Mouse (Mus musculus): Measurements from ENCODE around the gene Rab3il1. TPM values are rescaled to one million over a fixed set of nuclear protein-coding genes. Genes with fewer than 3 reads are reported as not detected.

Rab3il1 gene
- total and polyA plus RNA-seq, 3 experiments = 1.0 to 1.4 TPM; not detected in 1

DNA sequence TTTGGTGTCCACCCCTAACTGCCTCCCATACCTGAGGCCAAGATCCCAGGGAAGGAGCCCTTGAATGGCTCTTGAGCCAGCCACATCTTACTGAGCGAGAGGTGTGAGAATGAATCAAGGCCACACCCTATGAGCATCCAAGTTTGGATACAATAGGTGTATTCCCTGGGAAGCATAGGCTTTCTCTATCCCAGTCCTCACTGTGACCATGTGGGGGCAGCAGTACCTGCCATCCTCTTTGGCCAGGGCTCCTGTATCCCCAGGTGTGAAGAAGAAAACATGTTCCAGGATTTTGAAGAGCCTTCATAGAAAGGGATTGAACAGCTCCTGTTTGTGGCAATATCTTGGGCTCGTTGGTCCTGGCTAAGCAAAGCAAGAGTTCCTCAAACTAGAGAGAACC, 38.1 kb downstream of the Rab3il1 start:
- Histone ChIP-seq H3K9me3 (replicated peaks; ENCODE audit: insufficient read depth, low read length) (no peaks in the 10 kb centered on the region), H3K9ac (ENCODE audit: control insufficient read depth, low read depth, low read length, poor library complexity, severe bottlenecking) (no peak overlapping the region), H3K79me2 (ENCODE audit: control insufficient read depth, insufficient read depth, low read length, poor library complexity) (no peaks in the 10 kb centered on the region), H3K36me3 (ENCODE audit: control insufficient read depth in 1 of 2, insufficient read depth in 2 of 2, low read length in 2 of 2) (peaks cover 0 to 5% of the 10 kb centered on the region in 2 experiments; a peak in 2 of 4 replicates), H3K4me3 (ENCODE audit: control insufficient read depth in 1 of 2, insufficient read depth in 1 of 2, low read depth in 2 of 2, low read length in 2 of 2) (no peak overlapping the region), H3K27me3 (ENCODE audit: control insufficient read depth in 1 of 2, insufficient read depth in 2 of 2, low read length in 2 of 2) (peaks cover 0 to 4% of the 10 kb centered on the region in 2 experiments; a peak in 1 of 4 replicates), H3K4me1 (ENCODE audit: control insufficient read depth in 1 of 2, insufficient read depth in 2 of 2, low read length in 2 of 2) (peaks cover 6 to 12% of the 10 kb centered on the region in 2 experiments), H3K27ac (ENCODE audit: control insufficient read depth, low read depth, low read length) (no peak overlapping the region)
- peak; percentile 44 for TF ChIP-seq SMC3 (IDR thresholded peaks at IDR 0.05; ENCODE audit: low read depth, low read length)
- TF ChIP-seq MAFK (IDR thresholded peaks at IDR 0.05; ENCODE audit: borderline replicate concordance, low read depth, low read length) = no peak
- no peak for TF ChIP-seq CHD1 (IDR thresholded peaks at IDR 0.05; ENCODE audit: low read depth, low read length)
- TF ChIP-seq POLR2A (IDR thresholded peaks at IDR 0.05; ENCODE audit: control insufficient read depth in 1 of 2, insufficient read depth in 1 of 2, low read depth in 1 of 2, low read length in 2 of 2, poor library complexity in 1 of 2) = no peak
- peak; percentile 8 to 48 (median 46); a peak in 4 of 6 replicates for TF ChIP-seq CTCF (IDR thresholded peaks at IDR 0.05 in 2 of 3, conservative IDR thresholded peaks at IDR 0.05 in 1 of 3; ENCODE audit: control insufficient read depth in 1 of 3, insufficient read depth in 1 of 3, low read depth in 2 of 3, low read length in 3 of 3, poor library complexity in 1 of 3, severe bottlenecking in 1 of 3)
- no peak for TF ChIP-seq MXI1 (IDR thresholded peaks at IDR 0.05; ENCODE audit: low read depth, low read length)
- TF ChIP-seq RAD21 (IDR thresholded peaks at IDR 0.05; ENCODE audit: low read depth, low read length) = peak; percentile 39
- no peak for TF ChIP-seq CHD2 (IDR thresholded peaks at IDR 0.05; ENCODE audit: low read length)
- TF ChIP-seq ZNF384 (IDR thresholded peaks at IDR 0.05; ENCODE audit: low read depth, low read length) = no peak
- no peak for DNase-seq (ENCODE audit: low read depth, low spot score)

DNA sequence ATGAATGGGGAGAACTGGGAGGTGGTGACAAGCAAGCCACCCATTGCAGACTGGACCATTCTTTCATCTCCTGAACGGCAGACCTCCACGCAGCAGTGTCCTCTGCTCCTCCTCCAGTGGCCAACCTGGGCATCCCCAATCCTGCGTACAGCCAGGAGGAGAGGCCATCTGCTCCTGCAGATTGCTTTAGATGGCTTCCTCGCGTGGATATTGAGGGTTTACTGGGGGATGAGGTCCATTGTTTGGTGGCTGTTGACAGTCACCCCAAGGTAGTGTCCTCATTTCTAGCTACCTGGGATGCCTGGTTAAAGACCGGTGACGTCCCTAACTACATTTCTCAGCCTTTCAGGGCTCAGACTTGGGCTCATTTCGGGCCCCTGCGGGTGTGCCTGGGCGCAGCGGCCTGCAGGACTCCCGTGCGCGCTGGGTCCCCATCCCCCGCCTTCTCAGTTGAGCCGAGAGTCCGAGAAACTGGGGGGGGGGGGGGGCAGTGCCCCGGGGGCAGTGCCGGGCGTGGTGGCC, 39.5 kb downstream of the Rab3il1 start:
- Histone ChIP-seq H3K9ac (ENCODE audit: control insufficient read depth, low read depth, low read length, poor library complexity, severe bottlenecking) (no peak overlapping the region), H3K27ac (ENCODE audit: control insufficient read depth, low read depth, low read length) (no peak overlapping the region), H3K9me3 (replicated peaks; ENCODE audit: insufficient read depth, low read length) (no peaks in the 10 kb centered on the region), H3K4me1 (ENCODE audit: control insufficient read depth in 1 of 2, insufficient read depth in 2 of 2, low read length in 2 of 2) (peaks cover 14 to 20% of the 10 kb centered on the region in 2 experiments), H3K79me2 (ENCODE audit: control insufficient read depth, insufficient read depth, low read length, poor library complexity) (no peaks in the 10 kb centered on the region), H3K27me3 (ENCODE audit: control insufficient read depth in 1 of 2, insufficient read depth in 2 of 2, low read length in 2 of 2) (peaks cover 0 to 4% of the 10 kb centered on the region in 2 experiments; a peak in 1 of 4 replicates), H3K4me3 (ENCODE audit: control insufficient read depth in 1 of 2, insufficient read depth in 1 of 2, low read depth in 2 of 2, low read length in 2 of 2) (no peak overlapping the region; a peak in 1 of 4 replicates), H3K36me3 (ENCODE audit: control insufficient read depth in 1 of 2, insufficient read depth in 2 of 2, low read length in 2 of 2) (peaks cover 0 to 11% of the 10 kb centered on the region in 2 experiments; a peak in 2 of 4 replicates)
- DNase-seq (ENCODE audit: low read depth, low spot score) = no peak
- TF ChIP-seq MYB (IDR thresholded peaks at IDR 0.05; ENCODE audit: low read depth, low read length) (no peak), TAL1 (IDR thresholded peaks at IDR 0.05; ENCODE audit: low read length) (no peak), HCFC1 (IDR thresholded peaks at IDR 0.05; ENCODE audit: low read depth, low read length) (no peak), MEF2A (IDR thresholded peaks at IDR 0.05; ENCODE audit: extremely low read depth, insufficient replicate concordance, low read depth, low read length, poor library complexity, severe bottlenecking) (no peak), UBTF (IDR thresholded peaks at IDR 0.05; ENCODE audit: borderline replicate concordance, insufficient read depth, low read depth, low read length) (no peak), MAX (IDR thresholded peaks at IDR 0.05; ENCODE audit: low read length) (no peak), TCF12 (IDR thresholded peaks at IDR 0.05; ENCODE audit: low read depth, low read length) (no peak), POLR2A (IDR thresholded peaks at IDR 0.05; ENCODE audit: control insufficient read depth in 1 of 2, insufficient read depth in 1 of 2, low read depth in 1 of 2, low read length in 2 of 2, poor library complexity in 1 of 2) (no peak), JUND (IDR thresholded peaks at IDR 0.05; ENCODE audit: low read depth, low read length) (no peak), ZMIZ1 (IDR thresholded peaks at IDR 0.05; ENCODE audit: low read depth, low read length) (no peak), POLR2AphosphoS2 (IDR thresholded peaks at IDR 0.05; ENCODE audit: low read length) (no peak), GABPA (IDR thresholded peaks at IDR 0.05; ENCODE audit: low read depth, low read length) (no peak), EP300 (IDR thresholded peaks at IDR 0.05; ENCODE audit: low read depth in 1 of 2, low read length in 2 of 2) (no peak), CHD1 (IDR thresholded peaks at IDR 0.05; ENCODE audit: low read depth, low read length) (no peak), GATA1 (IDR thresholded peaks at IDR 0.05; ENCODE audit: low read depth, low read length) (no peak), USF1 (IDR thresholded peaks at IDR 0.05; ENCODE audit: low read depth, low read length) (no peak), ELF1 (IDR thresholded peaks at IDR 0.05; ENCODE audit: low read depth, low read length) (no peak)

All from MEL (cell line).